Mouse (Mus musculus) right cerebral cortex, postnatal 36 days (tissue): ENCODE results near the gene Spock2.

ENCODE experiments used
- DNase-seq, 2 experiments: peaks; one replicate each; pipeline ENCODE4 v3.0.0; 2022; ENCODE audit warnings: low spot score in 2 of 2, mixed read lengths in 1 of 2

Spock2 gene

GRCm38 (mm10) chr10:60106146-60106530 lies at the start of gene Spock2:
Spock2 (plus strand) TSS chr10:60106219.
- DNase-seq, result peak; percentile 83

DNA sequence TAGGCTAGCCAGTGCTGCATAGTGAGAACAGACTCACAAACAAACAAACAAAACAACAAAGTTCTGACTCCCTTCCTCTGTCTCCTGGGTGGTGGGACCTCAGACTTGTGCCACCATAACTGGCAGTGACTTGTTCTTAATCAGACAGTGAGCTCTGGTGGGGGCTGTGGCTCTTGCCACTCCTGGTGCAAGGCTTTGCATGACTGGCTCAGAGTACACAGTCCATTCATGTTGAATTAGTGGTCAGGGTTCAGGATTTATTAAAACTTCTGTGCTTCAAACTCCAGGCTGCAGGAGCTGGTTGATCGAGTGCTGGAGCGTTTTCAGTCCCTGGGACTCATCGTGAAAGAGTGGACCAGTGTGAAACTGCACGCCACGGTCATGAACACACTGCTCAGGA lies 43.8 kb upstream of the Spock2 start:
- no peak for DNase-seq

- DNase-seq, result no peak
These were observed 43.1 kb upstream of the Spock2 start for GRCm38 (mm10) chr10:60062931-60063330.

- no peak for DNase-seq
These were observed 39.5 kb upstream of the Spock2 start for GRCm38 (mm10) chr10:60066524-60066923.

DNA sequence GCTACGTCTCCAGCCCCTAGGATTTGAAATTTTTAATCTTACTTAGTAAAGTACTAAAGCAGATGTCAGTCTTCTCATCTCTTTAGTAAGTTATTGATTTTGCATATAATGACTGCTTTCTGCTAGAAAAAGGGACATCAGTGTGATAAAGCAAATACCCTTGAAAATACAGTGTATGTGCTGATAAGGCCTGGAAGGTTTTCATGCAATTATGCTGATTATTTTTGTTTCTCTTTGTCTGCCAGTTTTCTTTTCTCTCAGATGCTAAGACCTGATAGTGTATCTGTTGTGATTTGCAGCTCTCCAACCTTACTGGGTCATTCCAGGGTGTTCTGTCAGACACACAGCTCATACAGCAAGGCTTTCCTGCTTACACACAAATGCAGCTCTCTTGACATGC lies 30.9 kb upstream of the Spock2 start:
- DNase-seq, result no peak

DNA sequence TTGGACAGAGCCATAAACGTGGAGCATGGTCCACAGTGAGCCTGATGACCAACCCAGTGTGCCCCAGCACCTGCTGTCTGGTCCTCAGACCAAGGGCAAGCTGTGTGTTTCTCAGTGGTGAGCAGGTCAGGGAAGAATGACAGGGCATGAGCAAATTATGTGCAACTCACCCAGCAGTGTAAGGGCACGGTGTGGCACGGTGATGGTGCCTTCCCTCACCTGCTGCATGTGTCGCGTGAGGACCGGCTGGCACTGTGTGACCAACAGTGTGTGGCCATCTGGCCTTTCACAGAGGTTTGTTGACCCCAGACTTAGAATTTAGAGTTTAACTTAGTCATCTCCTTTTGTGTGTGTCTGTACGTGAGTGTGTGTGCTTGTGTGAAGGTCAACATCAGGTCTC lies 28.8 kb upstream of the Spock2 start:
- DNase-seq, result no peak

DNA sequence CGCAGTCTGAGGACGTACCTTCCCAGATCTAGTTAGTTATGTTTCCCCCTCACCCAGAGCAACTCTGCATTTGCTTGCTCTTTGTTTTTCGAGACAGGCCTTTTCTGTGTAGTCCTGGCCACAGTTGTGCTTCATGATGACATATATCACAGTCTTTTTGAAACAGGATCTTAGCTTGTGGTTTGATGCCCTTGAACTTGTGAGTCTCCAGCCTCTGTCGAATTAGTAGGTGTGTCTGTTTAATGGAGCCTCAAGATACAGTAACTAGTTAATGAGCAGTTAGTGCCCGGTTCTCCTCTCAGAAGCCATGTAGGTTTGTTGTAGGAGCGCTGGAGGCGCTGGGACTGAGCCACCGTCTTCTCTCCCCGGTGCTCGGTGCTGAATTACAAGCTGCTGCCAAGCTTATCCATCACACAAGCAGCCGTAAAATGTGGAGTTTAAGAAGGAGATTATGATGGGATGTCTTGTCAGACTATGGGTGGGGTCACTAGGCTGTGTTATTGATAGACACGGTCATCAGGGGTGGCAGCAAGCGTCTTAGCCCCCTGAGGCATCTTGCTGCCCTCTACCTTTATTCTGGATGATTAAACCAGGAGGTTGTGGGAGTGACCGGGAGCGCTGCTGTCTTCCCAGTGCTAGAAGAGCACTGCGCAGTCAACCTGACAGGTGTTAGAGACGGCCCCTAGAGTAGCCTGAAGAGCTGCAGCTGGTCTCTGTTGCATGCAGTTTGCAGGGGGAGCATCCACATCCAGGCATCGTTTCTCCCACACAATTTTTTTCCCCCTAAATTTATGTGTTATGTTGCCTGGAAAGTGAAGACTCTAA lies 28.1 kb upstream of the Spock2 start:
- DNase-seq, result no peak

- DNase-seq, result peak in 1 of 2 experiments; percentile 16
These were observed 27.5 kb upstream of the Spock2 start for GRCm38 (mm10) chr10:60078561-60078917.

DNA sequence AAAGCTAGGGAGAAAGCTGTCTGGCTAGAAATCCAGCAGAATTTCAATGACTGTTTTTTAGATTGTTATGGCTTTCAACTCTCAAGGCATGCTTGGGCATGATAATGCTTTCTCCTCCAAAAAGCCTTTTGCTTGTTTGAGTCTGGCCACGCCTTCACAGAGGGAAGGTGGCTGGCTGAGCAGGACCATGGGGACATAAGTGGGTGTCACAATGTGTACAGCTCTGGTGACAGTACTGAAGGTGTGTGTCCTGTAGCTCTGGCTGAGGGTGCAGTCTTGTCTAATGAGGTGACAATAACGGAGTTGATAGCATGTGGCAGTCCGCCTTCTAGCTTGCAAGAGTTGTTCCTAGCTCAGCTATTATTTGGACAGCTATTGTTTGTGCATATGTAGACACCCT lies 25.8 kb upstream of the Spock2 start:
- no peak for DNase-seq

DNA sequence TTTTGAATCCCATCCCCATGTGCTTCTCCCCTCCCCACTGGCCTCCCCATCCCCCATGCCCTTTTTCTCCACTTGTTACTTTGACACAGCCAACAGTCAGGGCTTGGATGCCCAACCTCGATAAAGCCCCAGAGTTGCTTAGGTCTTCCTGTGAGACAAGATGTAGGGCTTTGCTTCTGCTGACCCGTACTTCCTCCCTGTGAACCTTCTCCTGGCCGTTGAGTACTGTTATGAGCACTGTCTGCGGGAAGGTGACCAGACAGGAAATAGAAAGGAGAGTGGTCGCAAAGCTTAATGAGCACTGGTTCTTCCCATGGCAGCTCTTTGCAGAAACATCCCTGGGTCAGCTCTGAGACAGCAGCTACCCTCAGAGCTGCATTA lies 25.4 kb upstream of the Spock2 start:
- no peak for DNase-seq

DNA sequence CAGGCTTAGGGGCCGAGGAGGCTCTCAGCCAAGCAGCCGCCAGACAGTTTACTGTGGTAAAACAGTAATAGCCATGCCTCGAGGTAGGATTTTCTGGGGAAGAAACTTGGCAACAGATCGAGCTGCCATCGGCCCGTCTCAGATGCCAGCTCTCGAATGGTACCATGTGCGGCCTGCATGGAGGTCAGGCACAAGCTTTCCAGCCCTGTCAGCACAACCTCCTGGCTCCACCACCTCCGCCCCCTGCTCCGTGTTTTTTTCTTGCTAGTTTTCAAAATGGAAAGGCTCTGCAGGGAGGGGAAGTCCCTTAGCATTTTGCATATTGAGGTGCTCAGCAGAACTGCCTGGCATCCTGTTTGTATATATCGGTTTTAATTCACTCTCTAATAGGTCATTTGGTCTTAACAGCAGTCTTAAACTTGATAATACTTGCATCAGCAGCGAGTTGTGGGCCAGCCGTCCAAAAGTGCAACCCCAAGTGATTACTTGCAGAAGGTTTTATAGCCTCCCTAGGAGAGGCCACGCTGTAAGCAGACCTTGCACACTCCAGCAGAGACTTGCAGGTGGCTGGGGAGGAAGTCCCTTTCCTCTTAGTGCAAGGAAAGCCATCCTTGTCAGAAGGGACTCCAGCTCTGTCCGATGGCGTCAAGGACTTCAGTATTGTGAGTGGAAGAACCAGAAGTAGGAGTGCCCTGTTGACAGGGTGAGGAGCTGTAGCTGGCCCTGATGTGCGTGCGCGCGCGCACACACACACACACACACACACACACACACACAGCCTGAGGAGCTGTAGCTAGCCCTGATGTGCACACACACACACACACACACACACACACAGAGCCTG lies 24.8 kb upstream of the Spock2 start:
- no peak for DNase-seq

- DNase-seq, result peak; percentile 29 to 52
These were observed 24.1 kb upstream of the Spock2 start for GRCm38 (mm10) chr10:60081905-60082304.

GRCm38 (mm10) chr10:60084065-60084464 lies 22.0 kb upstream of the Spock2 start:
- no peak for DNase-seq

DNA sequence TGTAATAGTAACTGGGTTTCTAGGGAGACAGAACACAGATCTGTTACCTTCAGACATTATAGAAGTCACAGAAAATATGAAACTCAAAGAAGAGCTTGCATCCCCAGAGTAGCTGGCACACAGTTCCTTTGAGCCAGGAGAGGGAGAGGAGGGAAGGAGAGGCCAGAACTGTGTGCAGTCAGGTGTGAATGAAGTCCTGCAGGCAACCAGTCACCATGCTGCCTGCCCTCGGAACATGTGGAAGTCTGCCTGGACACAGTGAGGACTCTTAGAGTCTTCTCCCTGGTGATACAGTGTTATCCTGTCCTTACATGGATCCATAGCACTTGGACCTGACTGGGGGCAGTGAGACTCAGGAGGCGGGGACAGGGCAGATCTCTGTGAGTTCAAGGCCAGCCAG lies 13.7 kb upstream of the Spock2 start:
- DNase-seq, result no peak

DNA sequence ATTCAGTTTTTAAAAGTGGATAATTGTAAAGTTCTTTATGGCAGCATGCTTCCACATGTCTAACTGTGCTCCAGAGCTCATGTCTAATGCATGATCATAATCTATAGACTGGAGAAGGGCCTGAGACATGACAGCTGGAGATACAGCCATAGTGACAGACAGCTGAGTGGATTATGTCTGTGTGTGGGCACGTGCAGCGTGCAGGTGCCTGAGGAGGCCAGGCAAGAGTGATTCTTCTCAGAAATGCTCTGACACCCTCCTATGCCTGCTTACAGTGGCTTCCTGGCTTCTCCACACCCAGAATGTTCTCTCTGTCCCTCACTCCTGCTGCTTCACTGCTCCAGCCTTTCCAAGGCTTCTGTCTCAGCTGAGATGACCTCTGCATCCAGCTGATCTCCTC lies 12.3 kb upstream of the Spock2 start:
- DNase-seq, result no peak

- DNase-seq, result no peak
These were observed 10.5 kb upstream of the Spock2 start for GRCm38 (mm10) chr10:60095558-60095957.

DNA sequence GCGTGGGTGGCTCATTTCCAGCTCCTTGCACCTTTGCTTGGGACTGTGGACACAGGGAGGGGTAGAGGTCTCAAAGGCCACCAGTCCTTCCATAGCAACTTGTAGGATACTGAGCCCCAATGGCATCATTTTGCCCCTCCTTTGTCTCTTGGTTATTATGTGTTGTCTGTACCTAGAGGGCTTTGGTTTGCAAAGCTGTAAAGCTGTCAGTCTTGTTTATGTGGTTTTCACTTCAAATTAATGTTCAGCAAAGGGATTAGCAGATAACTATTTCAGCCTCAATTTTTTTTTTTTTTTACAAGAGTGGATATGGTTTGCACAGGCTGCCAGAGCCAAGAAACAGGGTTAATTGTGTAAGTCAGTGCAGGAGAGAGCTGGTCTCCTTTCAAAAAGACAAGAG lies 9.7 kb upstream of the Spock2 start:
- DNase-seq, result no peak

DNA sequence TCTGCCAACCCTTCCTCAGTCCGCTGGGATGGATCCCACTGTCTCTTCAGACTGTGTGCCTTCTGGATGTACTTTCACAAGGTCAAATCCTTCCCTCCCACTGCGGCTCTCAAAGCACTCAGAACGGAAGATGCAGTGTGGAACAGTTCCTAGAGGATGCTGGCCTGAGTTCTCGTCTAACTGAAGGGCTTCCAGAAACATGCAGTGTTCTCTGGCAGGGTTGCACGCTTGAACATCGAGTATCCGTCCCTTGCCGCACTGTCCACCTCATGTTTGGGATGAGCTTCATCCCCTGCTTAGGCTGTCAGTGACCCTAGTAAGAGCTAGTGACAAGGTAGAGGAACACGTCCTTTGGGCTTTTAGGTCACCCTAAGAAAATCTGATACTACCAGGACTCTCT lies 8.9 kb upstream of the Spock2 start:
- no peak for DNase-seq

GRCm38 (mm10) chr10:60097774-60098173 lies 8.2 kb upstream of the Spock2 start:
- peak in 1 of 2 experiments; percentile 50 for DNase-seq

DNA sequence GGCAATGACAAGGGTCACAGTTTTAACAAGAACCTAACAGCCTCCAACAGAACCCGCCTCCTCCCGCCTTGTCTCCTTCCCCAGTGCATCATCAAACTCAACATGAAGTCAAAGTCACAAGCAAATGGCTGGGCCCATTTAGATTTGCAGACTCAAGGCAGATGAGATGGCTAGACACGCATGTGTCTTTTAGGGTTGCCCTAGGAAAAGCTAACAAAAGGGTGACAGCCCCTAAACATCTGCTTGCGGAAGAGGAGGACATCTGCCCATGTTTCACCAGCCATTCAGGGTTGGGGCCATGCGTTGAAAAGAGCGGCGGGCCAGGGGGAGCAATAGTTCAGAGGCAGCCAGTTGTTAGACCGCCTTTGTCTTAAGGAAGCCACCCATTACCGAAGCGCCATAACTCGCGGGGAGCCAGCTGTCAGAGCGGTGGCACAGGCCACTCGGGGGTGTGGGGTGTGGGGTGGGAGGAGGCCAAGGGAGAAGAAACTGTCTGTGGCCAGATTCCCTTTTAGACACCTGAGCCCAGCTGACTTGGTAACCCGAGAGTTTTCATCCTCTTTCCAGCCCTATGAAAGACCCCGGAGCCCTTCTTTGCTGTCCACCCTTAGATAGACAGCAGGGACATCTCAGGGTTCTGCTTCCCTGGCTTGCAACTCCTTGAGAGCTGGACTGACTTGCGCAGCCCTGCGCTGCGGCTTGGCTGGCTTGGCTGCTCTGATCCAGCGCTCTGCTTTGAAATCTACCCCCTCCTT lies 451 bp upstream of the Spock2 start:
- no peak for DNase-seq

DNA sequence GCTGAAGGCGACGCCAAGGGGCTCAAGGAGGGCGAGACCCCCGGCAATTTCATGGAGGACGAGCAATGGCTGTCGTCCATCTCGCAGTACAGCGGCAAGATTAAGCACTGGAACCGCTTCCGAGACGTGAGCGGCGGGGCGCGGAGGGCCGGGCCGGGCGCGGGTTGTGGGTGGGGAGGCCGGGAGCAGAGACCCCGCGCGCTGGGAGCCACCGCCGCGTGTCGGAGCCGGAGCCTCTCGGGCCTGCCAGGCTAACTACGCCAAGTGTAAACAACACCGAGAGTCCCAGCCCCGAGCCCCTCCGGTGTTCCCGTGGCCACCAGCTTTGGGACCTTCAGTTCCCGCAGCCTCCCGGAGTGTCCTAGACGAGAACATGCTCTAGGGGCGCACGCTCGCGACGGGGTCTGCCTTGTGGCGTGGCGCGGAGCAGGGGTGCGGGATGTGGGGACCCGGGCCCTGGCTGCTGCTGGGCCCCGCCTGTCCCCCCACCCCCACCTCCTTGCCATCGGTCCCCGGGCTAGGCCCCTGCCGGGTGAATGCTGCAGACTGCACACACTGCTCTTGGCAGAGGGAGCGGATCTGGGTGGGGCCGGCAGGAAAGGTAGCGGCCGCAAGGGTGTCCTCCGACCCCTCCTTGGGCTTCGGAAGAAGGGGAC lies 640 bp downstream of the Spock2 start:
- DNase-seq, result no peak

DNA sequence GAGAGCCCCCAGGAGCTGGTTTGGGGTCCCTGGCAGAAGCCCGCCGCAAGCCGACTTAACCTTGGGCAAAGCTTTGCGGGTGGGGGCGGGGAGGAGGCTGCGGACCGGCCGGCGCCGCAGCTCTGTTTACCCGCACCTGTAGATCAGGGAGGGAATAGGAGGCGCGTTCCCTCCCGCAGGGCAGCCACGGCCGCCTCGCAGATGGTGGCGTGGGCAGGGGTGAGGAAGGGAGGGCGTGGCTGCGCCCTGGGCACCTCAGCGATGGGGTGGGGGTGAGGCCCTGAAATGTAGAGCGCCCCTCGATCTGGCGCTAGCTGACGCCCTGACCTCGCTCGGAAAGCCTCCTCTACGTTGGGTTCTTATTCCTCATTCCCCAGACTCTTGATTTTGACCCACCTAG lies 1.4 kb downstream of the Spock2 start:
- DNase-seq, result no peak
